Mouse (Mus musculus): ENCODE results near the gene Cbx2. TPM values are rescaled to one million over a fixed set of nuclear protein-coding genes. Genes with fewer than 3 reads are reported as not detected.

Cbx2 gene
- polyA plus RNA-seq, 1 experiment from 2014 or later: 47.6 TPM

- 91% methylated on average over 3 of the region's 3 CpGs for WGBS
- Histone ChIP-seq H3K4me1 (peaks cover 28% of the 10 kb centered on the region), H3K36me3 (no peaks in the 10 kb centered on the region)
These were observed 25.6 kb upstream of the Cbx2 start for GRCm38 (mm10) chr11:118997182-118997581.

GRCm38 (mm10) chr11:118998540-118999265 lies 24.1 kb upstream of the Cbx2 start:
- peak overlapping the region; percentile 52 for H3K4me2 ChIP-seq (replicated peaks)
- H3K9me3 ChIP-seq: no peaks in the 10 kb centered on the region
- H3K9ac ChIP-seq: no peak overlapping the region; the same call in 1 of the 2 replicates
- peak; percentile 73 for ATAC-seq (ENCODE audit: low FRiP score, low read depth)
- H3K27ac ChIP-seq: no peak overlapping the region
- 0 out of 2 replicates have a peak, but pooled peaks cover 9% of the 10 kb centered on the region for H3K27me3 ChIP-seq (replicated peaks)
- H3K4me3 ChIP-seq: peak overlapping the region; percentile 8; the same call in 1 of the 2 replicates
- H3K4me1 ChIP-seq: peaks cover 28% of the 10 kb centered on the region
- 7% methylated on average over 30 of the region's 30 CpGs for WGBS
- no peaks in the 10 kb centered on the region for H3K36me3 ChIP-seq

More at GRCm38 (mm10) chr11:118997182-118997581, 25.6 kb upstream of the Cbx2 start:
- Histone ChIP-seq H3K4me2 (replicated peaks) (no peak overlapping the region), H3K4me3 (no peak overlapping the region), H3K27me3 (replicated peaks) (0 out of 2 replicates have a peak, but pooled peaks cover 9% of the 10 kb centered on the region), H3K9ac (no peak overlapping the region), H3K9me3 (no peaks in the 10 kb centered on the region), H3K27ac (no peak overlapping the region)
- no peak for ATAC-seq (ENCODE audit: low FRiP score, low read depth)

GRCm38 (mm10) chr11:118999361-118999804 lies 23.4 kb upstream of the Cbx2 start:
- Histone ChIP-seq H3K27me3 (replicated peaks) (0 out of 2 replicates have a peak, but pooled peaks cover 9% of the 10 kb centered on the region), H3K27ac (peak overlapping the region; percentile 50; the same call in 1 of the 2 replicates), H3K36me3 (no peaks in the 10 kb centered on the region), H3K9ac (no peak overlapping the region), H3K4me3 (no peak overlapping the region), H3K4me1 (peaks cover 28% of the 10 kb centered on the region), H3K9me3 (0 out of 2 replicates have a peak, but pooled peaks cover 4% of the 10 kb centered on the region), H3K4me2 (replicated peaks) (peak overlapping the region; percentile 52)
- WGBS: 3% methylated on average over 26 of the region's 26 CpGs
- peak; percentile 59 for ATAC-seq (ENCODE audit: low FRiP score, low read depth)

- no peak overlapping the region for H3K4me3 ChIP-seq
- ATAC-seq (ENCODE audit: low FRiP score, low read depth): no peak
- no peak overlapping the region for H3K9ac ChIP-seq
- WGBS: 58% methylated on average over 2 of the region's 2 CpGs
- H3K9me3 ChIP-seq: 0 out of 2 replicates have a peak, but pooled peaks cover 4% of the 10 kb centered on the region
- no peak overlapping the region for H3K27ac ChIP-seq
- peaks cover 20% of the 10 kb centered on the region for H3K4me1 ChIP-seq
- H3K36me3 ChIP-seq: no peaks in the 10 kb centered on the region
- H3K27me3 ChIP-seq (replicated peaks): 0 out of 2 replicates have a peak, but pooled peaks cover 5% of the 10 kb centered on the region
- H3K4me2 ChIP-seq (replicated peaks): no peak overlapping the region
These were observed 21.9 kb upstream of the Cbx2 start for GRCm38 (mm10) chr11:119000877-119001276.

GRCm38 (mm10) chr11:119001493-119002128 lies 21.2 kb upstream of the Cbx2 start:
- H3K27ac ChIP-seq: no peak overlapping the region
- WGBS: 65% methylated on average over 4 of the region's 4 CpGs

GRCm38 (mm10) chr11:119005547-119006275 lies 17.1 kb upstream of the Cbx2 start:
- ATAC-seq (ENCODE audit: low FRiP score, low read depth): no peak
- no peak overlapping the region for H3K9ac ChIP-seq
- no peak overlapping the region for H3K27ac ChIP-seq
- 93% methylated on average over 10 of the region's 10 CpGs for WGBS
- no peaks in the 10 kb centered on the region for H3K4me1 ChIP-seq
- H3K36me3 ChIP-seq: no peaks in the 10 kb centered on the region
- H3K4me2 ChIP-seq (replicated peaks): no peak overlapping the region
- no peaks in the 10 kb centered on the region for H3K27me3 ChIP-seq (replicated peaks)
- H3K4me3 ChIP-seq: no peak overlapping the region
- H3K9me3 ChIP-seq: 0 out of 2 replicates have a peak, but pooled peaks cover 4% of the 10 kb centered on the region

More at GRCm38 (mm10) chr11:119001493-119002128, 21.2 kb upstream of the Cbx2 start:
- ATAC-seq (ENCODE audit: low FRiP score, low read depth): no peak
- 0 out of 2 replicates have a peak, but pooled peaks cover 5% of the 10 kb centered on the region for H3K27me3 ChIP-seq (replicated peaks)
- no peaks in the 10 kb centered on the region for H3K36me3 ChIP-seq
- no peak overlapping the region for H3K9ac ChIP-seq
- H3K4me2 ChIP-seq (replicated peaks): no peak overlapping the region
- H3K4me1 ChIP-seq: peaks cover 18% of the 10 kb centered on the region
- no peak overlapping the region for H3K4me3 ChIP-seq
- H3K9me3 ChIP-seq: 0 out of 2 replicates have a peak, but pooled peaks cover 4% of the 10 kb centered on the region

GRCm38 (mm10) chr11:119006462-119006861 lies 16.3 kb upstream of the Cbx2 start:
- Histone ChIP-seq H3K27ac (no peak overlapping the region), H3K9ac (no peak overlapping the region), H3K27me3 (replicated peaks) (no peaks in the 10 kb centered on the region), H3K4me2 (replicated peaks) (no peak overlapping the region), H3K36me3 (no peaks in the 10 kb centered on the region), H3K4me3 (no peak overlapping the region), H3K9me3 (0 out of 2 replicates have a peak, but pooled peaks cover 4% of the 10 kb centered on the region), H3K4me1 (no peaks in the 10 kb centered on the region)
- ATAC-seq (ENCODE audit: low FRiP score, low read depth): no peak
- 71% methylated on average over 3 of the region's 3 CpGs for WGBS

- Histone ChIP-seq H3K4me1 (no peaks in the 10 kb centered on the region), H3K27ac (no peak overlapping the region), H3K4me2 (replicated peaks) (peak overlapping the region; percentile 49), H3K36me3 (no peaks in the 10 kb centered on the region), H3K9me3 (0 out of 2 replicates have a peak, but pooled peaks cover 4% of the 10 kb centered on the region), H3K4me3 (0 out of 2 replicates have a peak overlapping the region, but pooled peaks have one; percentile 17), H3K27me3 (replicated peaks) (no peaks in the 10 kb centered on the region), H3K9ac (no peak overlapping the region)
- ATAC-seq (ENCODE audit: low FRiP score, low read depth): no peak
- 21% methylated on average over 21 of the region's 21 CpGs for WGBS
These were observed 15.0 kb upstream of the Cbx2 start for GRCm38 (mm10) chr11:119007461-119008456.

GRCm38 (mm10) chr11:119014455-119014854 lies 8.3 kb upstream of the Cbx2 start:
- H3K9me3 ChIP-seq: no peaks in the 10 kb centered on the region

GRCm38 (mm10) chr11:119017506-119017905 lies 5.3 kb upstream of the Cbx2 start:
- Histone ChIP-seq H3K4me1 (no peaks in the 10 kb centered on the region; the same call in none of the 2 replicates), H3K4me3 (no peak overlapping the region), H3K27me3 (replicated peaks) (no peaks in the 10 kb centered on the region; the same call in 1 of the 2 replicates), H3K27ac (no peak overlapping the region), H3K4me2 (replicated peaks) (no peak overlapping the region), H3K9ac (no peak overlapping the region; the same call in 1 of the 2 replicates), H3K9me3 (no peaks in the 10 kb centered on the region), H3K36me3 (no peaks in the 10 kb centered on the region)
- 27% methylated on average over 7 of the region's 7 CpGs for WGBS
- ATAC-seq (ENCODE audit: low FRiP score, low read depth): no peak

More at GRCm38 (mm10) chr11:119014455-119014854, 8.3 kb upstream of the Cbx2 start:
- no peak overlapping the region for H3K4me3 ChIP-seq
- no peak for ATAC-seq (ENCODE audit: low FRiP score, low read depth)
- H3K36me3 ChIP-seq: no peaks in the 10 kb centered on the region
- no peak overlapping the region for H3K4me2 ChIP-seq (replicated peaks)
- H3K27ac ChIP-seq: no peak overlapping the region
- no peaks in the 10 kb centered on the region; the same call in none of the 2 replicates for H3K4me1 ChIP-seq
- no peaks in the 10 kb centered on the region for H3K27me3 ChIP-seq (replicated peaks)
- H3K9ac ChIP-seq: no peak overlapping the region
- WGBS: 87% methylated on average over 7 of the region's 7 CpGs

- Histone ChIP-seq H3K27me3 (replicated peaks) (no peaks in the 10 kb centered on the region; the same call in 1 of the 2 replicates), H3K9ac (no peak overlapping the region), H3K4me1 (peaks cover 25% of the 10 kb centered on the region), H3K27ac (no peak overlapping the region), H3K9me3 (no peaks in the 10 kb centered on the region), H3K4me3 (no peak overlapping the region), H3K36me3 (peaks cover 8% of the 10 kb centered on the region), H3K4me2 (replicated peaks) (no peak overlapping the region)
- WGBS: 95% methylated on average over 7 of the region's 7 CpGs
- no peak for ATAC-seq (ENCODE audit: low FRiP score, low read depth)
These were observed 1.6 kb upstream of the Cbx2 start for GRCm38 (mm10) chr11:119021180-119021579.
